Mouse (Mus musculus) hindbrain, embryonic 12.5 days (tissue): Measurements from ENCODE around the gene Dntt. TPM values are rescaled to one million over a fixed set of nuclear protein-coding genes. Genes with fewer than 3 reads are reported as not detected.

Source experiments
- polyA plus RNA-seq: library from polyadenylated mRNA; unstranded; fragments of >200 nt; fragmentation: Nextera tagmentation; extraction: Ambion mirVana; gene quantifications from 2 replicates; pipeline ENCODE4 v1.2.1, GENCODE M21; 2016

Gene Dntt
- polyA plus RNA-seq, 1 experiment from 2014 or later, result 0.14 TPM

Other genes with a start within 250 kb of the Dntt start
- 27.8 and 29.3 TPM in 2 replicates for gene Ccnj, start 198.0 kb upstream of the Dntt start, polyA plus RNA-seq
- 12.2 and 13.2 TPM in 2 replicates for gene Zfp518a, start 134.6 kb upstream of the Dntt start, polyA plus RNA-seq
- gene Blnk, start 34.7 kb upstream of the Dntt start, polyA plus RNA-seq, result 0.35 and 0.62 TPM in 2 replicates
- not detected in 2 replicates for gene Opalin, start 47.8 kb downstream of the Dntt start, polyA plus RNA-seq
- gene Tll2, start 177.6 kb downstream of the Dntt start, polyA plus RNA-seq, result 0.66 and 0.93 TPM in 2 replicates
- gene Tm9sf3, start 234.7 kb downstream of the Dntt start, polyA plus RNA-seq, result 146 and 155 TPM in 2 replicates